Mouse (Mus musculus) kidney, adult 2 months (tissue): ENCODE results near the gene Trmt1l.

Source experiments
- CTCF ChIP-seq: fragments of 200-500 bp; conservative IDR thresholded peaks from 2 replicates; pipeline ENCODE4 v1.5.1; 2011; ENCODE audit warnings: low read depth, mild to moderate bottlenecking, control low read depth, low read length, moderate library complexity, mixed read lengths; ENCODE audit not compliant: insufficient read depth, insufficient read length
- POLR2A ChIP-seq: fragments of 200-500 bp; IDR thresholded peaks from one replicate; pipeline ENCODE4 v1.6.1; 2011; ENCODE audit warnings: low read depth, low read length, control low read depth

DNA sequence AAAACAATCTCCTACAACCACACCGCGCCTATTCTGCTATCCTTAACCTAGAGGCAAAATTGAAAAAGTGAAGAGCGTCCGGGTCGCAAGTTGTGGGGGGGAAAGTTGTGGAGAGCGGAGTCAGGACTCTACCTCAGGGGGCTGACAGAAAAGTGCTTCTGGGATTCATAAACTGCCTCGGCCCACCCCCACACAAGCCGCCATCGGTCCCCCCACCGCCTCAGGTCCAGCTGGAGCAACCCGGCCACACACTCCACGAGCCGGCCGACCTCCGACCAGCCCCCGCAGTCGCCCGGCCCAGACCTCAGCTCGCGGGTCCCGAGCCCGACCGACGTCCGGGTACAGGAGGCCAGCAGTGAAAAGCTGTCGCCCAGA, 467 bp upstream of the Trmt1l start:
- TF ChIP-seq CTCF (no peak), POLR2A (no peak)
